Mouse (Mus musculus) midbrain, embryonic 13.5 days (tissue): Measurements from ENCODE around the gene Srms. TPM values are rescaled to one million over a fixed set of nuclear protein-coding genes. Genes with fewer than 3 reads are reported as not detected.

ENCODE experiments used
- ATAC-seq: fragments of 200-750 bp; cut with Nextera tagmentation; 2 replicates; pipeline ENCODE4 v1.8.0; 2017; ENCODE audit warnings: mild to moderate bottlenecking, moderate TSS enrichment, moderate library complexity
- H3K27ac ChIP-seq: fragments of 300-500 bp; sonication (generic); 2 replicates; pipeline ENCODE4 v1.5.1; 2015; ENCODE audit warnings: inconsistent platforms, mild to moderate bottlenecking, moderate library complexity
- H3K27me3 ChIP-seq: fragments of 300-500 bp; sonication (generic); 2 replicates; pipeline ENCODE4 v1.6.1; 2015; ENCODE audit warnings: mild to moderate bottlenecking, inconsistent platforms
- H3K36me3 ChIP-seq: fragments of 300-500 bp; sonication (generic); 2 replicates; pipeline ENCODE4 v1.6.1; 2015; ENCODE audit warnings: mild to moderate bottlenecking, inconsistent platforms
- H3K4me1 ChIP-seq: fragments of 300-500 bp; sonication (generic); replicated peaks from 2 replicates; pipeline ENCODE4 v1.6.1; 2015; ENCODE audit warnings: inconsistent platforms
- H3K4me2 ChIP-seq: fragments of 300-500 bp; sonication (generic); replicated peaks from 2 replicates; pipeline ENCODE4 v1.6.1; 2015; ENCODE audit warnings: moderate library complexity, mild to moderate bottlenecking, inconsistent platforms
- H3K4me3 ChIP-seq: fragments of 300-500 bp; sonication (generic); replicated peaks from 2 replicates; pipeline ENCODE4 v1.5.1; 2015; ENCODE audit warnings: mild to moderate bottlenecking, inconsistent platforms
- H3K9ac ChIP-seq: fragments of 300-500 bp; sonication (generic); replicated peaks from 2 replicates; pipeline ENCODE4 v1.6.1; 2015; ENCODE audit warnings: mild to moderate bottlenecking, inconsistent platforms
- H3K9me3 ChIP-seq: fragments of 300-500 bp; sonication (generic); 2 replicates; pipeline ENCODE4 v1.6.1; 2016; ENCODE audit warnings: mild to moderate bottlenecking, inconsistent platforms
- WGBS: fragments of 180-500 bp; shearing (Covaris S2); methylation state at CpG from one replicate; pipeline ENCODE4 v1.1.7; 2015; 5-methylcytosine and 5-hydroxymethylcytosine counted together
- polyA plus RNA-seq: library from polyadenylated mRNA; unstranded; fragments of >200 nt; fragmentation: Nextera tagmentation; extraction: Ambion mirVana; gene quantifications from 2 replicates; pipeline ENCODE4 v1.2.1, GENCODE M21; 2015

Srms gene
- polyA plus RNA-seq, 1 experiment from 2014 or later = not detected

GRCm38 (mm10) chr2:181157716-181158302, 55.2 kb downstream of the Srms start:
- H3K4me1 ChIP-seq = peaks cover 59% of the 10 kb centered on the region
- H3K4me2 ChIP-seq = no peak overlapping the region
- ATAC-seq = no peak
- no peak overlapping the region for H3K9ac ChIP-seq
- peaks cover 3% of the 10 kb centered on the region; the same call in 1 of the 2 replicates for H3K36me3 ChIP-seq
- no peaks in the 10 kb centered on the region for H3K9me3 ChIP-seq
- WGBS = 78% methylated on average over 6 of the region's 6 CpGs
- H3K4me3 ChIP-seq = no peak overlapping the region
- H3K27ac ChIP-seq = no peak overlapping the region
- H3K27me3 ChIP-seq = peaks cover 21% of the 10 kb centered on the region; the same call in 1 of the 2 replicates

- H3K27me3 ChIP-seq = peaks cover 26% of the 10 kb centered on the region; the same call in 1 of the 2 replicates
- WGBS = 76% methylated on average over 4 of the region's 4 CpGs
- H3K4me1 ChIP-seq = peaks cover 59% of the 10 kb centered on the region
- peak overlapping the region; percentile 77; the same call in 1 of the 2 replicates for H3K9ac ChIP-seq
- H3K27ac ChIP-seq = peak overlapping the region; percentile 86
- peaks cover 6% of the 10 kb centered on the region; the same call in 1 of the 2 replicates for H3K36me3 ChIP-seq
- H3K4me3 ChIP-seq = peak overlapping the region; percentile 52
- peak overlapping the region; percentile 61 for H3K4me2 ChIP-seq
- H3K9me3 ChIP-seq = no peaks in the 10 kb centered on the region
- ATAC-seq = no peak
Observed at GRCm38 (mm10) chr2:181157180-181157579, 55.8 kb downstream of the Srms start.

- ATAC-seq = peak; percentile 77
- Histone ChIP-seq H3K4me1 (peaks cover 59% of the 10 kb centered on the region), H3K27me3 (peaks cover 31% of the 10 kb centered on the region), H3K27ac (peak within 1 kb of the TSS; percentile 86), H3K9me3 (no peaks in the 10 kb centered on the region), H3K4me3 (peak within 1 kb of the TSS; percentile 52), H3K9ac (peak within 1 kb of the TSS; percentile 77), H3K36me3 (peaks cover 6% of the 10 kb centered on the region; the same call in 1 of the 2 replicates), H3K4me2 (peak within 1 kb of the TSS; percentile 61)
- WGBS = 3% methylated on average over 55 of the region's 55 CpGs
Observed at GRCm38 (mm10) chr2:181156248-181157121, 56.5 kb downstream of the Srms start, which contains the start of gene Eef1a2. Gene Eef1a2 (minus strand): TSS chr2:181157014.

GRCm38 (mm10) chr2:181155801-181156200, 57.2 kb downstream of the Srms start:
- Histone ChIP-seq H3K9me3 (no peaks in the 10 kb centered on the region), H3K27ac (no peak overlapping the region), H3K27me3 (peaks cover 37% of the 10 kb centered on the region), H3K4me3 (peak overlapping the region; percentile 52), H3K4me2 (peak overlapping the region; percentile 61), H3K4me1 (peaks cover 59% of the 10 kb centered on the region), H3K36me3 (peaks cover 6% of the 10 kb centered on the region; the same call in 1 of the 2 replicates), H3K9ac (peak overlapping the region; percentile 77)
- 68% methylated on average over 4 of the region's 4 CpGs for WGBS
- ATAC-seq = peak; percentile 7; the same call in 1 of the 2 replicates

Other genes with a start within 250 kb of the Srms start
- 98.9 and 103 TPM in 2 replicates for gene Arfgap1, start 246.0 kb downstream of the Srms start, polyA plus RNA-seq
- 0.12 and 0.35 TPM in 2 replicates for gene Col20a1, start 226.7 kb downstream of the Srms start, polyA plus RNA-seq
- 44.1 and 52.7 TPM in 2 replicates for gene Chrna4, start 169.6 kb downstream of the Srms start, polyA plus RNA-seq
- 44.0 and 47.3 TPM in 2 replicates for gene Kcnq2, start 77.9 kb downstream of the Srms start, polyA plus RNA-seq
- 3.5 and 3.8 TPM in 2 replicates for gene Eef1a2, start 56.2 kb downstream of the Srms start, polyA plus RNA-seq
- gene Ppdpf, start 25.9 kb downstream of the Srms start, polyA plus RNA-seq = 470 and 482 TPM in 2 replicates
- not detected in 2 replicates for gene Ptk6, start 10.4 kb downstream of the Srms start, polyA plus RNA-seq
- 0.13 TPM in 1 of 2 replicates, not detected in the other for gene Fndc11, start 6.8 kb upstream of the Srms start, polyA plus RNA-seq
- gene Helz2, start 28.8 kb upstream of the Srms start, polyA plus RNA-seq = 0.34 TPM in 2 replicates
- 19.7 and 19.9 TPM in 2 replicates for gene Gmeb2, start 74.8 kb upstream of the Srms start, polyA plus RNA-seq
- 996 and 1,042 TPM in 2 replicates for gene Stmn3, start 101.3 kb upstream of the Srms start, polyA plus RNA-seq
- 33.6 and 40.6 TPM in 2 replicates for gene Rtel1, start 106.6 kb upstream of the Srms start, polyA plus RNA-seq
- 71.5 and 78.5 TPM in 2 replicates for gene Zgpat, start 151.7 kb upstream of the Srms start, polyA plus RNA-seq
- gene Arfrp1, start 152.2 kb upstream of the Srms start, polyA plus RNA-seq = 91.6 and 95.9 TPM in 2 replicates
- 42.1 and 46.7 TPM in 2 replicates for gene Lime1, start 166.9 kb upstream of the Srms start, polyA plus RNA-seq
- gene Zbtb46, start 246.2 kb upstream of the Srms start, polyA plus RNA-seq = 24.1 and 24.3 TPM in 2 replicates